Mouse (Mus musculus) frontal cortex, postnatal 25 days (tissue): ENCODE data around the gene Ccdc43.
A peak's percentile ranks its signal among the peaks of the same experiment; 100 is the strongest.

Source experiments
- DNase-seq, 2 experiments: peaks; one replicate each; pipeline ENCODE4 v3.0.0; 2022; ENCODE audit warnings: low spot score in 2 of 2

Gene Ccdc43

DNA sequence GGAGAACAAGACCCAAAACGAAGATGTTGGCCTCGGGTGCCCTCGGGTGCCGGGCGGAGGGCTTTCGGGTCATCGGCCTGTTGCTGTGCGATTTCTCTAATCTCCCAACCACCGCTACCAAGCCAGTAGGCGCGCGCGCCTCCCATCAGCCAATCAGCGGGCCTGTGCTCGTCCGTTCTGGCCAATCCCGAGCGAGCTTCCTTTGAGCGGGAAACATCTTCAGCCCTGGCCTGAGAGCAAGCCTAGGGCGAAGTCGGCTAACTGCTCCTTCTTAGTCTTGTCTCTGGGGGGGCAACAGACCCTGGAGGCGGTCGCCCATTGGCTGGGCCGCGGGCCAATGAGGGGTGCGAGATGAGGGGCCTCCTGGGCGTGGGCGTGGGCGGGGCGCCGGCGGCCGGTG is 32.4 kb downstream of the Ccdc43 start:
- no peak for DNase-seq

DNA sequence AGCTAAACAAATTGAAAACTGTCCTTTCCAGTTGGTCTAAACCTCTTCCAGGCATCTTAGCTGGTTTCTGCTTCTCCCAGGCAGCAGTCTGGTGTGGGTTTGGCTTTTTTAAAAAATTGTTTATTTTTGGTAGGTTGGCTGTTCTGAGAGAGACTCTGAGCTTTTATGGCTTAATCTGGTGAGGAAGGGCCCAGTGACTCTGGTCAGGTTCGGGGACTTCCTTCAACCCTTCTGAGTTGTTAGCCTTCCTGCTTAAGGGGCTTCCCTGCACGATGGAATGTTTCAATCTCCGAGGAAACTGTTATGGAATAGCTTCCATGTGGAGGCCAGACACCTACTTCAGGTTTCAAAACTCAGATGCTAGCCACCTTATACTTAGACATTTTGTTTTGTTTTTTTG is 34.2 kb downstream of the Ccdc43 start, which contains the start of gene Meioc:
TSS of gene Meioc (plus strand) at position 301 of the 400 bp plus-strand sequence.
- no peak for DNase-seq

DNA sequence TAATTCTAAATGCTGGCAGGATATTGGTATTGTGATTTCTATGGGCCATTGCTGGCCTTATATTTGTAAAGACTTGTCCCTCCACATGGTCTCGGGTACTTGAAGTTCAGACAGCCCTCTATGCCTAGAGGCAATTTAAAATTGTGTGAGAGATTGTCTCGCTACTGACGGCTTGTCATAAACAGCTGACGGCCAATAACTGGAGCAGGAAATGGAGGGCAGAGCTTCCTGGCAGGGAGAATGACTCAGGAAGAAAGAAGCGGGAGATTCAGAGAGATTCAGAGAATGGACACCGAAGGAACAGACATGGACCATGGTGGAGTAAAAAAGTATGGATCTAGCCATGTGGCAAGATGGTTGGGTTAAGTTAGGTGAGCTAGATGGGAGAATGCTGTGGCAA is 40.7 kb downstream of the Ccdc43 start:
- DNase-seq, result no peak

DNA sequence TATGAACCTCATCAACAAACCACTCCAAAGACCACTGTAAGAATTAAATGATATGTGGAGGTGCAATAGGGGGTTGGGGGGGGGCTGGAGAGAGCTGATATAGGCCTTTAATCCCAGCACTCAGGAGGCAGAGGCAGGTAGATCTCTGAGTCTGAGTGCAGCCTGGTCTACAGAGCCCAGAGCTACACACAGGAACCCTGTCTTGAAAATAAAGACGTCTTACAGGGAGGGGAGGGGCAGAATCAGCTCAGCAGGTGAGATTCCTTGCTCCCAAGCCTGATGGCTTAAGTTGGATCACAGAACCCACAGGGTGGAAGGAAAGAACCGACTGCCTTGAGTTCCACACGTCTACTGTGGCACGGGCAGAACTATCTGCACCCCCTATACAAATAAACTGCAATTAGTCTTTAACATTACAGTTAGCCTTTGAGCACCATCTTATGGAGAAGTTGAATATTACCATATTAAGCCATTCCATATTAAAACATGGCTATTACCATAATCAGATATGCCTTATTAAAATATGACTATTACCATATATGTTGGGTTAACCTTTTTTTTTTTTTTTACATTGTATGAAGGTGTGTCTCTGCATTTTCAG is 41.2 kb downstream of the Ccdc43 start:
- DNase-seq, result no peak

DNA sequence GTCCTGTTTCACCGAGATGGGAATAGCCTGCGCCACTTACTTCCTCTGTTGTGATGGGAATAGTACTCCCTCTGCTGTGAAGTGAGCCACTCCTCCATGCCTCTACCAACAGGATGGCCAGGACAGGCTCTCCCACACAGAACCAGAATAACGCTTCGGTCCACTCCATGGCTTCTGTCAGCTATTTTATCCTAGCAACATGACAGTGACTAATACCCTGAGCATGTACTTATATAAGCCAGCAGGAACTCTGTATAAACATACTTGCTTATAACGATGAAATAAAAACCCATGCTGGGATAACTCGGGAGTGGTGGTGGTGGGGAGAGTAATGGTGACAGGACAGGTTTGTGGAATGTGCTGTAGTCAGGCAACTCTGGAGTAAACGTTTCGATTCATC is 41.7 kb downstream of the Ccdc43 start:
- DNase-seq, result no peak

DNA sequence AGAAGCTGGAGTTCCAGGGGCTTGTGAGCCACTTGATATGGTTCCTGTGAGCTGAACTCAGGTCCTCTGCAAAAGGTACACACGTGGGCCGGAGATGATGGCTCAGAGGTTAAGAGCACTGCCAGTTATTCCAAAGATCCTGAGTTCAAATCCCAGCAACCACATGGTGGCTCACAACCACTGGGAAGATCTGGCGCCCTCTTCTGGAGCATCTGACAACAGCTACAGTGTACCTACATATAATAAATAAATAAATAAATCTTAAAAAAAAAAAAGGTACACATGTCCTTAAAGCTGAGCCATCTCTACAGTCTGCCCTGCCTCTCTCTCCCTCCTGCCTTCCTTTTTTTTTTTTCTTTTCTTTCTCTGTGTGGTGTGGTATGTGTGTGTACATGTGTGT is 44.7 kb downstream of the Ccdc43 start:
- DNase-seq, result no peak

DNA sequence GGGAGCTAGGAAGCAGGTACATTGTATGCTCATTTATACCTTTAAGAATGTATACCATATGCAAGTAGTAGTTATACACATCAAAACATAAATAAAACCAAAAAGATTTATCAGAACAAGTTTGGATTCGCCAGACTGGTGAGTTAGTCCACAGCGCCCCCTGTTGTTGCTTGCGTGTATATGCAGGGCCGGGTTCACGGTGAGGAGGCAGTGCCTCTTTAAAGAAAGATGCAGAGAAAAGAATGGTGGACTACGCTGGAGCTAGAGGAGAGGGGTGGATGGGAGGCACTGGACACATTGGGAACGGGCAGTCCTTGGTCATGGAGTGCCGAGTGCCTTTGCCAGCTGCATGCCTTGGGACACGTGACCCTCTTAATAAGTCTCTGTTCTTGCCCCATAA is 46.2 kb downstream of the Ccdc43 start:
- peak; percentile 40 to 66 for DNase-seq

DNA sequence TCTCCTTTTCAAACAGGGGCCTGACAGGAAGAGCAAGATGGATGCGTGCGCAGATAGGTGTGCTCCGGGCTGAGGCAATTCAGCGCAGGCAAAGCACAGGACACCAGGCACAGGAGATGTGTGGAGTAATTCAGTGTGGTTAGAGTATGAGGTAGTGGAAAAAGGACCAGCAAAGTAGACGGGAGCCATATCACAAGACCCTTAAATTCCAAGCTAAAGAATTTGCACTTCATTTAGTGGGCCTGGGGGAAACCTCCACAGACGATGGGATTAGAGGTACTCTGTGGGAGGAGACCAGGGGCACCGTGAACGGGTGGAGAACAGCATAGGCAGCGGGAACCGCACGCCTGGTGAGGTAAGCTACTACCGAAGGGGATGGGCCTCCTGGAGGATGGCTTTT is 49.7 kb downstream of the Ccdc43 start:
- DNase-seq, result no peak

DNA sequence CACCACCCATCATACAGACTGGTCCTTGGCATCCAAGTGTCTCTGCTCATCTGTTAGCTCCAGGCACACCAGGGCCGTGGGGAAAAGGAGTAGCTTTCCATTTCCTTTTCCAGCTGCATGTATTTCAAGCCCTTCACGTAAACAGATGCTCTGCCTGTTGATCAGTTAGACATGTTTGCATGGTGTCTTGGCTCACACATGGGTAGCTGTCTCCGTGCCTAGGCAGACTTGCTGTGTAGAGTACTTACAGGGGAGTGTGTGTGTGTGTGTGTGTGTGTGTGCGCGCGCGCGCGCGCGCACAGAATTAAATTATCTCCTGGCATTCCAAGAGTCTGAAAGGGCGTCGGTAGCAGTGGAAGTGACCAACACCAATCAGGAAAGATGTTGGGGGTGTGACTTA is 51.4 kb downstream of the Ccdc43 start:
- no peak for DNase-seq

DNA sequence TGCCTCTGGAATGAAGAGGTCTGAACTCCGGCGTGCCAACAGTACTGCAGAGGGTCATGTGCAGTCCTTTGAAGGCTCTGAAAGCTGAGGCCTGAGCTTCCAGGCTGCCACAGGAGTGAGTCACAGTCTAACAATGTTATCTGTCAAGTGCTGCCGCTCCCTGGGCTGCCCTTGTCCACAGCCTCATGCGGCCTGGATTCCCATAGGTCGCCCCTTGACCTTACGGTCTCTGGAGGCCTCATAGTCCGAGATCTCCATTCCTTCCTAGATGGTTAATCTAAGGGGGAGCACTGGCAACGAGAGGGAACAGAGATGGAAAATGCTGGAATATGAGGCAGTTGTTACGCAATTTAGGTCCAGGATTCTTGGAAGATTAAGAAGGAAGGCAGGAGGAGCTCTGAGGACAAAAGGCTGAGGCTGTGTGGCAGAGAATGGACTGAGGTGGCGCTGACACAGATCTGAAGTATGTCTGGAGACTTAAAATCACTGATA is 53.6 kb downstream of the Ccdc43 start:
- DNase-seq, result no peak

DNA sequence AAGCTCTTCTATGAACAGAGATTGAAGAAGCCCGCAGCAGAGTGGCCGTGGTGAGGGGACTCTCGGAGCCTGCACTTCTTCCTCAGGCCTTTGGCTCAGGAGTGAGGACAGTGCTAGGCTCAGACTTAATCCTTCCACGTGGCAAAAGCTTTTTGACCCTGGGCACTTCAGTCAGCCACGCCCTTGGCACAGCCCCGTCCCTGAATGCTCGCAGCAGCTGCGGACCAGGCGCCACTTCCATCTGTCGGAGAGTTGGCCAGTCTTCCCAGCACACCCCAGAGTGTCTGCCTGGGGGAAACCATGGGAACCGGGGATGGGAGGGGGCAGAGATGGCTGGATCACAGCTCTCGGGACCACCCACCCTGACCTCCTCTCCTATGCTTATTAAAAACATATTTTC is 60.7 kb downstream of the Ccdc43 start:
- no peak for DNase-seq
